Mouse (Mus musculus) regulatory T cell (primary cell): ENCODE results near the gene Pdgfra.

Source experiments
- in situ Hi-C: fragments of 300-600 bp; cut with MboI, MseI; formaldehyde crosslinking; loops from one replicate; pipeline ENCODE4 v1.15.1; 2025; ENCODE audit warnings: high pct_unique_total_duplicates

The Pdgfra gene

GRCm38 (mm10) chr5:75200366-75200724 is 48.3 kb downstream of the Pdgfra start:
- in situ Hi-C loops: no loop called here

- in situ Hi-C loops: loop anchor here (5.0 kb wide), 1 partner anchor 644 kb away; no protein-coding TSS in a partner anchor
Measured at GRCm38 (mm10) chr5:75207905-75208304, 55.8 kb downstream of the Pdgfra start.

GRCm38 (mm10) chr5:75209966-75210365 is 57.9 kb downstream of the Pdgfra start:
- in situ Hi-C loops: loop anchor here (5.0 kb wide), 1 partner anchor 642 kb away; no protein-coding TSS in a partner anchor

GRCm38 (mm10) chr5:75214520-75214919 is 62.4 kb downstream of the Pdgfra start:
- in situ Hi-C loops: no loop called here

- in situ Hi-C loops: loop anchor here (5.0 kb wide), 1 partner anchor 417 kb away; no protein-coding TSS in a partner anchor
Measured at GRCm38 (mm10) chr5:75214929-75215328, 62.8 kb downstream of the Pdgfra start.

- in situ Hi-C loops: loop anchor here (5.0 kb wide), 1 partner anchor 417 kb away; no protein-coding TSS in a partner anchor
Measured at GRCm38 (mm10) chr5:75215678-75216256, 63.7 kb downstream of the Pdgfra start.

GRCm38 (mm10) chr5:75221610-75222009 is 69.5 kb downstream of the Pdgfra start:
- in situ Hi-C loops: no loop called here

- in situ Hi-C loops: no loop called here
Measured at GRCm38 (mm10) chr5:75222491-75223265, 70.6 kb downstream of the Pdgfra start.

- in situ Hi-C loops: no loop called here
Measured at GRCm38 (mm10) chr5:75238363-75238762, 86.3 kb downstream of the Pdgfra start.

- in situ Hi-C loops: no loop called here
Measured at GRCm38 (mm10) chr5:75238928-75239777, 87.1 kb downstream of the Pdgfra start.

GRCm38 (mm10) chr5:75247070-75247740 is 95.1 kb downstream of the Pdgfra start:
- in situ Hi-C loops: no loop called here
